Mouse (Mus musculus): Measurements from ENCODE around the gene Fam32a. TPM values are rescaled to one million over a fixed set of nuclear protein-coding genes. Genes with fewer than 3 reads are reported as not detected.
A peak's percentile ranks its signal among the peaks of the same experiment; 100 is the strongest.

Gene Fam32a
- polyA plus RNA-seq, 1 experiment from 2014 or later = 77.4 TPM

DNA sequence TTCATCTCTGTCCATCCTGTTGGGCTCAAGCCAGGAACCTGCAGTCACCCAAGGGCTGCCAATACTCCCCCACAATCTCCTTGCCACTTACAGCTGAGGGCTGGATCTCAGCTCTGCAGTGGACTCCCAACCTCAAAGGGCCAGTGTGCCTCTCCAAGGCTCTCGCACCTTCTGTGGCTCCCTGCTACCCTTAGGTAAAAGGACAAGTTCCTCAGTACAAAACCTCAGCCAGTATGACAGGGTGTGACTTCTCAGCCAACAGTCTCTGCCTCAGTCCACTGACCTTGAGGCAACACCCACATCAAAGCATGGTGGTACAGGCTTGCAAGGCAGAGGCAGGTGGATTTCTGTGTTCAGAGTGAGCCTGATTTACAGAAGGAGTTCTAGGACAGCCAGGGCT, 7.7 kb upstream of the Fam32a start:
- Histone ChIP-seq H3K4me2 (no peak overlapping the region), H3K9me3 (no peaks in the 10 kb centered on the region), H3K4me1 (no peaks in the 10 kb centered on the region), H3K27ac (no peak overlapping the region), H3K27me3 (no peaks in the 10 kb centered on the region), H3K36me3 (no peaks in the 10 kb centered on the region), H3K9ac (no peak overlapping the region), H3K4me3 (no peak overlapping the region)
- ATAC-seq (ENCODE audit: borderline replicate concordance, extremely low read depth, low FRiP score, low TSS enrichment) = no peak
- 71% methylated on average over 1 of the region's 1 CpGs for WGBS

DNA sequence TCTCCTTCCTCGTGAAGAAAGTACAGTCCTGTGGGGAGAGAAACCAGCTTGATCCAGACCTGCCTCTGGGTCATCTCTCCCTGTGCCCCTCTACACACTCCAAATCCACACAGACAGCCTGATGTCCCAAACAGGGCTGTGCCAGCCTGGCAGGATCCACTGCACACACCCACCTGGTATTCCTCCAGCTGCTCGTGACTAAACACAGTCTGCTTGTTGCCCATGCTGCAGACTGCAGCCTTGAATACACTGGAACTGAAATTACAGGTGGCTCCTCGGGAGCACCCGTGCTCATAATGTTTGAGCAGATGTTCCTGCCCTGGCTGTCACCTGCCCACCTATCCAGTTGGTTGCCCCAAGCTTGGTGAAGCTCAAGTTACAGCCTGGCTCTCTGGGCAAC, 6.8 kb upstream of the Fam32a start, which contains the start of gene Cib3:
Gene Cib3, minus strand, starts transcription at position 87 of the 400 bp plus-strand sequence.
- Histone ChIP-seq H3K27ac (no peak within 1 kb of the TSS), H3K4me3 (no peak within 1 kb of the TSS), H3K4me1 (no peaks in the 10 kb centered on the region), H3K9me3 (no peaks in the 10 kb centered on the region), H3K27me3 (peaks cover 4% of the 10 kb centered on the region; the same call in 1 of the 2 replicates), H3K9ac (no peak within 1 kb of the TSS), H3K4me2 (no peak within 1 kb of the TSS), H3K36me3 (no peaks in the 10 kb centered on the region)
- WGBS = 51% methylated on average over 4 of the region's 4 CpGs
- ATAC-seq (ENCODE audit: borderline replicate concordance, extremely low read depth, low FRiP score, low TSS enrichment) = no peak

DNA sequence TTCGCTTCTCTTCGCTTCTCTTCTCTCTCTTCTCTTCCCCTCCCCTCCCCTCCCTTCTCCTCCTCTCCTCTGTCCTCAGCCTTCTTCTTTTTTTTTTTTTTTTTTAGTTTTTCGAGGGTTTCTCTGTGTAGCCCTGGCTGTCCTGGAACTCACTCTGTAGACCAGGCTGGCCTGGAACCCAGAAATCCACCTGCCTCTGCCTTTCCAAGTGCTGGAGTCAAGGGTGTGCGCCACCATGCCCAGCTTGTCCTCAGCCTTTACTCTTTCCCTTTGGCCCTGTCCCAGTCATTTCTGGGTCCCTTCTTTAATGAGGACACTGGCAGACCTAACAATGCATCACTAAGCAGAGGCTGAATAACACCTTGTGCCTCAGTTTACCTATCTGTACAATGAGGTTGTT, 6.0 kb upstream of the Fam32a start, which contains the start of gene Gm11034:
Gene Gm11034, minus strand, starts transcription at position 101 of the 400 bp plus-strand sequence.
- peaks cover 4% of the 10 kb centered on the region; the same call in 1 of the 2 replicates for H3K27me3 ChIP-seq
- no peak within 1 kb of the TSS for H3K9ac ChIP-seq
- no peak within 1 kb of the TSS for H3K27ac ChIP-seq
- no peak within 1 kb of the TSS for H3K4me3 ChIP-seq
- no peak for ATAC-seq (ENCODE audit: borderline replicate concordance, extremely low read depth, low FRiP score, low TSS enrichment)
- 75% methylated on average over 4 of the region's 4 CpGs for WGBS
- H3K9me3 ChIP-seq = no peaks in the 10 kb centered on the region
- no peaks in the 10 kb centered on the region for H3K36me3 ChIP-seq
- no peak within 1 kb of the TSS for H3K4me2 ChIP-seq
- no peaks in the 10 kb centered on the region for H3K4me1 ChIP-seq

DNA sequence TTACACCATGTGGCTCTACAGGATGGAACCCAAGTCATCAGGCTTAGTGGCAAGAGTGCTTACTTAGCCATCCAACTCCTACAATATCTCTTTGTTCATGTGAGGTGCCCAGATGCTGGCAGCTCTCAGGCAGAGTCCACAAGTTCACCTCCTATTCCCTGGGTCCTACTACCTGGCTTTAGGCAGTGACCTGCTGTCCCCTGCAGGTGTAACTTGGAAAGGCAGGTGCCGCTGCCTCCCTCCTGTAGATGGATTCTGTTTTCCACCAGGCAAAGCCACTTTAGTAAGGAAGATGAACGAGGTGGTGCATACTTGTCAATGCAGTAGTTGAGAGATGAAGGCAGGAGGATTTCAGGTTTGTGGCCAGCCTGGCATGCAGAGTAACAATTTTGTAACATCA, 4.5 kb upstream of the Fam32a start:
- Histone ChIP-seq H3K4me3 (no peak overlapping the region), H3K27me3 (peaks cover 4% of the 10 kb centered on the region; the same call in 1 of the 2 replicates), H3K27ac (no peak overlapping the region), H3K9ac (no peak overlapping the region), H3K4me1 (no peaks in the 10 kb centered on the region), H3K4me2 (no peak overlapping the region), H3K36me3 (no peaks in the 10 kb centered on the region), H3K9me3 (no peaks in the 10 kb centered on the region)
- WGBS = 21% methylated on average over 2 of the region's 2 CpGs
- no peak for ATAC-seq (ENCODE audit: borderline replicate concordance, extremely low read depth, low FRiP score, low TSS enrichment)

DNA sequence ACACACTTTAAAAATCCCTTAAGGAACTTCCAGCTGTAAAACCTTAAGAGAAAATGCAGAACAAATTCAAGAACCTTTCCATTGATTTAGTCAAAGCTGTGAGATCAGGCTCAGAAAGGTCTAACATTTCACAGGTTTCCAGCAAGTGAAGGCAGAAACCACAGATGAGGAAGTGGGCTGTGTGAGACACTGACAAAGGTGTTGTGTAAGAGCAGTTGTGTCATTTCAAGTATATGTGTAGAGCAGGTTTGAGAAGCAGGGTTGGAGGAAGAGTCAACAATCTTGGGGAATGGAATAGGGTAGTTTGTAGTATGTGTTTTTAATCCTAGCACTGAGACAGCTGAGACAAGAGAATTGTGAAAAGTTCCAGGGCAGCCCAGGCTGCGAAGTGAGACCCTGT, 3.7 kb upstream of the Fam32a start:
- Histone ChIP-seq H3K27ac (no peak overlapping the region), H3K36me3 (no peaks in the 10 kb centered on the region), H3K4me1 (peaks cover 7% of the 10 kb centered on the region), H3K4me2 (no peak overlapping the region), H3K4me3 (no peak overlapping the region), H3K9ac (no peak overlapping the region), H3K27me3 (peaks cover 4% of the 10 kb centered on the region; the same call in 1 of the 2 replicates), H3K9me3 (no peaks in the 10 kb centered on the region)
- ATAC-seq (ENCODE audit: borderline replicate concordance, extremely low read depth, low FRiP score, low TSS enrichment) = no peak
- 31% methylated on average over 1 of the region's 1 CpGs for WGBS

DNA sequence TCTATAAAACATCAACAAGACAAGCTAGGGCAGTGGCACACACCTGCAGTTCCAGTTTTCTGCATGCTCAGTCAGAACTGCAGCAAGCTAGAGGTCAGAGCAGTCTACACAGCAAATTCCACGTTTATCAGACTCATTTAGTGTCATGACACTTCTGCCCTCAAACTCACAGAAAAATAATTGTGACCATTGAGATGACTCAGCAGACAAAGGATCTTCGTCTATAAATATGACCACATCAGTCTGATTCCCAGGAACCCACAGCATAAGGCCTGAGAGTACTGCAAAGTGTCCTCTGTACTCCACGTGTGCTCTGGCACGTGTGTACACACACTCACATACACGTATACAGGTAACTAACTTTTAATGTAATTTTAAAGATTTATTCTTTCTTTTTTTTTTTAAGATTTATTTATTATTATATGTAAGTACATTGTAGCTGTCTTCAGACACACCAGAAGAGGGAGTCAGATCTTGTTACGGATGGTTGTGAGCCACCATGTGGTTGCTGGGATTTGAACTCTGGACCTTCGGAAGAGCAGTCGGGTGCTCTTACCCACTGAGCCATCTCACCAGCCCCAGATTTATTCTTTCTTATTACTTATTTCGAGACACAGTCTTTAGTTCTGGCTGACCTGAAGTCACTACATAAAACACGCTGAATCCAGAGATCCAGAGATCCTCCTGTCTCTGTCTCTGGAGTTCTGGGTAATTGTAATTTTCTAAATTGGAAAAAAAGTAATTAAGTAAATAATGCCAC, 569 bp upstream of the Fam32a start:
- Histone ChIP-seq H3K4me1 (peaks cover 10% of the 10 kb centered on the region), H3K27me3 (peaks cover 4% of the 10 kb centered on the region; the same call in 1 of the 2 replicates), H3K27ac (peak overlapping the region; percentile 51; the same call in 1 of the 2 replicates), H3K36me3 (peaks cover 25% of the 10 kb centered on the region), H3K4me2 (peak overlapping the region; percentile 63), H3K4me3 (peak overlapping the region; percentile 65), H3K9ac (no peak overlapping the region), H3K9me3 (no peaks in the 10 kb centered on the region)
- 75% methylated on average over 10 of the region's 10 CpGs for whole genome bisulfite sequencing
- ATAC-seq (ENCODE audit: borderline replicate concordance, extremely low read depth, low FRiP score, low TSS enrichment) = peak; percentile 15; the same call in 1 of the 2 replicates

DNA sequence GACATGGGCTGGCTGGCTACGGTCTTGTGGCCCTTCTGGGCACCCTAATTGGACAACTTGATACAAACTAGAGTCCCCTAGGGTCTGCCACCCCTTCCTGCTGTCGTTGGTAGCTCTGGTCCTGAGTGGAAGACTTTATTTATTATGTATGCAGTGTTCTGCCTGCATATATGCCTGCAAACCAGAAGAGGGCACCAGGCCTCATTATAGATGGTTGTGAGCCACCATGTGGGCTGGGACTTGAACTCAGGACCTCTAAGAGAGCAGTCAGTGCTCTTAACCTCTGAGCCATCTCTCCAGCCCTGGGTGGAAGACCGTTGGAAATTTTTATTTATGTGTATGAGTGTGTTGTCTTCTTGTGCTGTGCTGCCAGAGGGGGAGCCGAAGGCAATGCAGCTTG, 1.2 kb downstream of the Fam32a start:
- Histone ChIP-seq H3K4me2 (peak overlapping the region; percentile 63), H3K9me3 (no peaks in the 10 kb centered on the region), H3K4me1 (peaks cover 10% of the 10 kb centered on the region), H3K27me3 (peaks cover 4% of the 10 kb centered on the region; the same call in 1 of the 2 replicates), H3K36me3 (peaks cover 29% of the 10 kb centered on the region), H3K4me3 (peak overlapping the region; percentile 65), H3K27ac (no peak overlapping the region), H3K9ac (no peak overlapping the region)
- ATAC-seq (ENCODE audit: borderline replicate concordance, extremely low read depth, low FRiP score, low TSS enrichment) = no peak
- WGBS = 74% methylated on average over 4 of the region's 4 CpGs

DNA sequence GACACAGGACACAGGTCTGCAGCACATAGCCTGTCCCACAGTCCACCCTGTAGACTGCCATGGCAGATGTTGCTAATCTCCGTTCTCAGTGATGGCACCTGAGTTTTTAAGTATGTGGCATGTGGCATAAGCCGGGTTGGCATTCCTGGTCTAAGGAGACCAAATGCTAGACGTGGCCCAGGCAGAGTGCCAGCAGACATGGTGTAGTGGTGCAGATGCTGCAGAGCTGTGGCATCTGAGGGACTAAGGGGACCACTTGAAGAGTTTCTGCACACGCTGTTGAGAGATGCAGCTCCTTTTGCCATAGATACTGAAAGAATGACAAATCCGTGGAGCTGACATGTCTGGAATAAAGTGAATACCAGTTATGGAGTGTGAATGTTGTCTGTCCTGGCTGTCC, 3.1 kb downstream of the Fam32a start:
- no peaks in the 10 kb centered on the region for H3K27me3 ChIP-seq
- H3K4me2 ChIP-seq = no peak overlapping the region
- H3K9ac ChIP-seq = no peak overlapping the region
- H3K4me1 ChIP-seq = peaks cover 10% of the 10 kb centered on the region
- H3K9me3 ChIP-seq = no peaks in the 10 kb centered on the region
- H3K27ac ChIP-seq = no peak overlapping the region
- H3K36me3 ChIP-seq = peaks cover 29% of the 10 kb centered on the region
- no peak overlapping the region for H3K4me3 ChIP-seq
- no peak for ATAC-seq (ENCODE audit: borderline replicate concordance, extremely low read depth, low FRiP score, low TSS enrichment)
- WGBS = 89% methylated on average over 5 of the region's 5 CpGs

DNA sequence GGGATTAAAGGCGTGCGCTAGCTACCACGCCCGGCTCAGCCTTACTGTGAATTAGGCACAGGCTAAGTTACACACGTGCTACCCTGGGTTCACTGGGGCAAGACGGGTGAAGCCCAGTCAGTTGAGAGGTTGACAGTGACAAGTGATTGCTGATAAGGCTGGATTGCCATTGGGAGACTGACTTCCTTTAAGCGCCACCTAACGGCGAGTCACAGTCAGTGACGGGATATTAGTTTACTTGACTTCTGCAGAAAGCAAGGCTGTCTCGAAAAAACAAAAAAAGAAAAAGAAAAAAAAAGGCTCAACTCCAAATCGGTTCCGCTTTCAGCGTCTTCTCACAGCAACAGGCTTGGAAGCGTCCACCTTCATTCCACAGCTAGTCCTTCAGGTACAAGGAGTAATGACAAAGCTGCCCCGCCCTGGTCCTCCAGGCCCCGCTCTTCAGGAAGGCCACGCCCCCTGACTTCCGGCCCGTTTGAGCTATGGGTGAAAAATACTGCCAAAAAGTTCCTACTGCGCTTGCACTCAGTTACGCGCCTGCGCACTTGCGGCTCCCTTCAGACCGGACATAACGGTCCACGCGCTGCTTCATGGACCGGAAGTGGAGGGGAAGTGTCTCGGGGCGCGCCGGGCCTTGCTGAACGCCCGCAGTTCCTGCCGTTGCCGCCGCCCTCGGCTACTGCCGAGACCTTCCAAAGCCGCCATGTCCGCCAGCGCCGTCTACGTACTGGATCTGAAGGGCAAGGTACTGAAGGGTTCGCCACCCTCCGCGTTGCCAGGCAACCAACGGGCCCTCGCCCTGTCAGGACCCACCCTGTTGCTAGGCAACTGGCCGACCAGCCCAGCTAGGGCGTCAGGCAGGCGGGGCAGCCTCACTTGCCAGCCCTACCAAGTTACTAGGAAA, 20.2 kb downstream of the Fam32a start, which contains the start of gene Ap1m1:
Gene Ap1m1, plus strand, starts transcription at position 520 of the 904 bp plus-strand sequence.
- Histone ChIP-seq H3K4me2 (peak within 1 kb of the TSS; percentile 58), H3K4me1 (peaks cover 12% of the 10 kb centered on the region), H3K9me3 (no peaks in the 10 kb centered on the region), H3K9ac (peak within 1 kb of the TSS; percentile 39), H3K27ac (peak within 1 kb of the TSS; percentile 93), H3K36me3 (no peaks in the 10 kb centered on the region), H3K4me3 (peak within 1 kb of the TSS; percentile 66), H3K27me3 (no peaks in the 10 kb centered on the region)
- 1% methylated on average over 54 of the region's 54 CpGs for WGBS
- peak; percentile 95 for ATAC-seq (ENCODE audit: borderline replicate concordance, extremely low read depth, low FRiP score, low TSS enrichment)

DNA sequence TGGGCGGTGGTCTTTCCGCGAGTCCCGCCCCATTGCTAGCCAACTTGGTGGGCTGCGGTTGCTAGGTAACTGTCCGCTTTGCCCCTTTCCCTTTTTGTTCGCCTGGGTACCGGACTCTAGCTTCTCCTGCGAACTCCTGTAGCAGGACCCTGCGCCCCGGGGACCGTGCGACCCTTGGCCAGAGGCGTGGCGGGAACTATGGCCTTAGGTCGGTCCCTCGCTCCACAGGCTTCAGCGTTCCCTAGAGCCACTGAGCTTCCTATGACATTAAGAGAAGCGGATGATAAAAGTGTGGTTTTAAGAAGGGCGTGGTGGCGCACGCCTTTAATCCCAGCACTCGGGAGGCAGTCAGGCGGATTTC, 20.9 kb downstream of the Fam32a start:
- peak; percentile 25; the same call in 1 of the 2 replicates for ATAC-seq (ENCODE audit: borderline replicate concordance, extremely low read depth, low FRiP score, low TSS enrichment)
- Histone ChIP-seq H3K4me1 (peaks cover 12% of the 10 kb centered on the region), H3K9me3 (no peaks in the 10 kb centered on the region), H3K4me2 (peak overlapping the region; percentile 58), H3K27me3 (no peaks in the 10 kb centered on the region), H3K27ac (peak overlapping the region; percentile 93), H3K9ac (peak overlapping the region; percentile 39), H3K36me3 (no peaks in the 10 kb centered on the region), H3K4me3 (peak overlapping the region; percentile 66)
- WGBS = under 1% methylated on average over 24 of the region's 24 CpGs

DNA sequence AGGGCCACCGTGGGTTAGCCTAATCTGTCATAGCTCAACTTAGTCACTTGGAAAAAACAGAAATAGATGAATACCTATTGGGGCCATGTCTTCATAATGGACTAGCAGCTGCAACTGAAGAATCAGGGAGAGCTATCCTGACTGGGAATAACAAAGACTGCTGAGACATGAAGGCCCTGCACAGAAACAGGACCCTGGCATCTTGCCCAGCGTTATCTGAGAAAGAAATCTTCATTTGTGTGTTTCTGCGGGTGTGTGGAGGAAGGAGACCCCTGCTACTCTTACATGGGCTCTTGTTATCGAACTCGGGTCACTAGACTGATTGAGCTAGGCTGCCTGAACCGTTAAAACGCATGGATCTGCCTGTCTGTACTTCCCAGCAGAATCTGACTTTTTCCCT, 21.4 kb downstream of the Fam32a start:
- peaks cover 12% of the 10 kb centered on the region for H3K4me1 ChIP-seq
- ATAC-seq (ENCODE audit: borderline replicate concordance, extremely low read depth, low FRiP score, low TSS enrichment) = no peak
- H3K9ac ChIP-seq = peak overlapping the region; percentile 39
- no peaks in the 10 kb centered on the region for H3K27me3 ChIP-seq
- 57% methylated on average over 7 of the region's 7 CpGs for WGBS
- H3K36me3 ChIP-seq = no peaks in the 10 kb centered on the region
- peak overlapping the region; percentile 58 for H3K4me2 ChIP-seq
- no peaks in the 10 kb centered on the region for H3K9me3 ChIP-seq
- no peak overlapping the region; the same call in 1 of the 2 replicates for H3K27ac ChIP-seq
- peak overlapping the region; percentile 66 for H3K4me3 ChIP-seq

Data from lung, embryonic 15.5 days (tissue).